Mouse (Mus musculus): Measurements from ENCODE around the gene Rab3gap2. TPM values are rescaled to one million over a fixed set of nuclear protein-coding genes. Genes with fewer than 3 reads are reported as not detected.

Rab3gap2 gene
- polyA plus RNA-seq, 1 experiment from 2014 or later, result 26.1 TPM

DNA sequence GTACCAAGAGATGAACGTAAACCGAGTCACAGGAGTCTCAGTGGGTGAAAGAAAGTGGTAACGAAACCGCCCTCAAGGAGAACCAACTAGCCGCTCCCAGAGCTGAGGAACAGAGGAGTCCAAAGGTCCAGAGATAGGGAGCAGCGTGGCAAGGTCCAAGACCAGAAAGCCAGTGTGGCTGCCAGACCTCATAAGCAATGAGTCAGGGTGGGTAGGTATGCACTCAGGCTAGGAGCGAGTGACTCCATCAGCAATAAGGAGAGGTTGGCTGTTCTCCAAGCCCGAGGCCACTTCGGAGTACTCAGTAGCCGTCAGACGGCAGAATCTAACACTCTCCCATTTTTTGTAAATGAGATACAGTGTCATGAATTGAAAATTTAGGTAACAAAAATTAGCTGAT is 78.9 kb downstream of the Rab3gap2 start:
- no peak overlapping the region for H3K4me2 ChIP-seq (ENCODE audit: low read length)
- H3K27ac ChIP-seq (ENCODE audit: low read depth), result no peak overlapping the region
- peaks cover 89% of the 10 kb centered on the region for H3K36me3 ChIP-seq (ENCODE audit: control insufficient read depth, insufficient read depth, low read length)
- H3K9ac ChIP-seq (ENCODE audit: low read length), result no peak overlapping the region
- no peak overlapping the region for H3K4me3 ChIP-seq (ENCODE audit: low read depth, low read length)
- DNase-seq (ENCODE audit: low spot score) (no peak), ATAC-seq (replicated peaks; ENCODE audit: low FRiP score, low TSS enrichment, low read depth) (peak; percentile 82)
- no peaks in the 10 kb centered on the region for H3K4me1 ChIP-seq (replicated peaks; ENCODE audit: control insufficient read depth, insufficient read depth, low read length)
- 90% methylated on average over 11 of the region's 11 CpGs for WGBS
- no peaks in the 10 kb centered on the region for H3K9me3 ChIP-seq (ENCODE audit: control insufficient read depth, low read length)
- H3K27me3 ChIP-seq (replicated peaks; ENCODE audit: control insufficient read depth, insufficient read depth, low read length), result no peaks in the 10 kb centered on the region

DNA sequence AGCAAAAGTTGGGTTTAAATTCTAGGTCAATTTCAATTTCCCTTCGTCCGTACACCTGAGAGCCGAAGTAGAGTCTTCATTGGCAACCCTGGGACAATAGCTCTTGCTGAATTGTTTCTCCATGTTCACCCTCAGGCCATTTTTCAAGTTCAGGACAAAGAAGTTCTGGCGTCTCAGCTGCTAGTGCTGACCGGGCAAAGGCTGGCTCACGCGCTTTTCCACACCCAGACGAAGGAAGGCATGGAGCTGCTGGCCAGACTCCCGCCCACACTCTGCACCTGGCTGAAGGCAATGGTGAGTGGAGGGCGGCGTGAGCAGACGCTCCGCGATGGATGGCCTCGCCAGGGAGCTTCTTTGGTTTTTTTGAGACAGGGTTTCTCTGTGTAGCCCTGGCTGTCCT is 79.3 kb downstream of the Rab3gap2 start:
- WGBS, result 95% methylated on average over 15 of the region's 15 CpGs
- H3K4me2 ChIP-seq (ENCODE audit: low read length), result no peak overlapping the region
- no peaks in the 10 kb centered on the region for H3K9me3 ChIP-seq (ENCODE audit: control insufficient read depth, low read length)
- H3K4me1 ChIP-seq (replicated peaks; ENCODE audit: control insufficient read depth, insufficient read depth, low read length), result no peaks in the 10 kb centered on the region
- H3K36me3 ChIP-seq (ENCODE audit: control insufficient read depth, insufficient read depth, low read length), result peaks cover 88% of the 10 kb centered on the region
- H3K4me3 ChIP-seq (ENCODE audit: low read depth, low read length), result no peak overlapping the region
- H3K27ac ChIP-seq (ENCODE audit: low read depth), result no peak overlapping the region
- no peaks in the 10 kb centered on the region for H3K27me3 ChIP-seq (replicated peaks; ENCODE audit: control insufficient read depth, insufficient read depth, low read length)
- H3K9ac ChIP-seq (ENCODE audit: low read length), result no peak overlapping the region
- ATAC-seq (replicated peaks; ENCODE audit: low FRiP score, low TSS enrichment, low read depth) (no peak), DNase-seq (ENCODE audit: low spot score) (no peak)

GRCm38 (mm10) chr1:185284740-185285139 is 80.8 kb downstream of the Rab3gap2 start:
- H3K4me2 ChIP-seq (ENCODE audit: low read length), result no peak overlapping the region
- WGBS, result 52% methylated on average over 4 of the region's 4 CpGs
- no peak overlapping the region for H3K9ac ChIP-seq (ENCODE audit: low read length)
- no peak overlapping the region for H3K27ac ChIP-seq (ENCODE audit: low read depth)
- H3K9me3 ChIP-seq (ENCODE audit: control insufficient read depth, low read length), result no peaks in the 10 kb centered on the region
- no peaks in the 10 kb centered on the region for H3K27me3 ChIP-seq (replicated peaks; ENCODE audit: control insufficient read depth, insufficient read depth, low read length)
- DNase-seq (ENCODE audit: low spot score) (no peak), ATAC-seq (replicated peaks; ENCODE audit: low FRiP score, low TSS enrichment, low read depth) (no peak)
- no peak overlapping the region for H3K4me3 ChIP-seq (ENCODE audit: low read depth, low read length)
- H3K4me1 ChIP-seq (replicated peaks; ENCODE audit: control insufficient read depth, insufficient read depth, low read length), result no peaks in the 10 kb centered on the region
- H3K36me3 ChIP-seq (ENCODE audit: control insufficient read depth, insufficient read depth, low read length), result peaks cover 82% of the 10 kb centered on the region

GRCm38 (mm10) chr1:185285171-185285570 is 81.3 kb downstream of the Rab3gap2 start:
- Histone ChIP-seq H3K27ac (ENCODE audit: low read depth) (no peak overlapping the region), H3K9ac (ENCODE audit: low read length) (no peak overlapping the region), H3K4me2 (ENCODE audit: low read length) (no peak overlapping the region), H3K36me3 (ENCODE audit: control insufficient read depth, insufficient read depth, low read length) (peaks cover 83% of the 10 kb centered on the region), H3K27me3 (replicated peaks; ENCODE audit: control insufficient read depth, insufficient read depth, low read length) (no peaks in the 10 kb centered on the region), H3K4me1 (replicated peaks; ENCODE audit: control insufficient read depth, insufficient read depth, low read length) (no peaks in the 10 kb centered on the region), H3K9me3 (ENCODE audit: control insufficient read depth, low read length) (no peaks in the 10 kb centered on the region), H3K4me3 (ENCODE audit: low read depth, low read length) (no peak overlapping the region)
- no peak for ATAC-seq (replicated peaks; ENCODE audit: low FRiP score, low TSS enrichment, low read depth)
- DNase-seq (ENCODE audit: low spot score), result no peak
- WGBS, result 80% methylated on average over 4 of the region's 4 CpGs

DNA sequence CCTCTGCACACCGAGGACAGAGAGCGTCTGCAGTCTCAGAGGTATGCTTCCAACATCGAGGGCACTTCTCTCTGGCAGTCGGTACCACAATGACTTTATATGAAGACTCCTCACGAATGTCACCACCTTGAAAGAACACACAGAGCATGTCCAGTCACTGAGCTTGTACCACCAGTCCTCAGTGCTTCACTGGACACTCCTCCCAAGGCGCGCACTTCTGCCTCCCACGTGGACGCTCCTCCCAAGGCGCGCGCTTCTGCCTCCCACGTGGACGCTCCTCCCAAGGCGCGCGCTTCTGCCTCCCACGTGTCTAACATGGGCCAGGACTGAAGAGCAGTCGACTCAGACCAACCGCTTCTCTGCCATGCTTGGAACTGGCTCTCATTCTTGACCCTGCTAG is 83.1 kb downstream of the Rab3gap2 start:
- 92% methylated on average over 20 of the region's 20 CpGs for WGBS
- Histone ChIP-seq H3K4me2 (ENCODE audit: low read length) (no peak overlapping the region), H3K9me3 (ENCODE audit: control insufficient read depth, low read length) (no peaks in the 10 kb centered on the region), H3K4me3 (ENCODE audit: low read depth, low read length) (no peak overlapping the region), H3K4me1 (replicated peaks; ENCODE audit: control insufficient read depth, insufficient read depth, low read length) (no peaks in the 10 kb centered on the region), H3K9ac (ENCODE audit: low read length) (no peak overlapping the region), H3K27me3 (replicated peaks; ENCODE audit: control insufficient read depth, insufficient read depth, low read length) (no peaks in the 10 kb centered on the region), H3K36me3 (ENCODE audit: control insufficient read depth, insufficient read depth, low read length) (peaks cover 91% of the 10 kb centered on the region), H3K27ac (ENCODE audit: low read depth) (no peak overlapping the region)
- ATAC-seq (replicated peaks; ENCODE audit: low FRiP score, low TSS enrichment, low read depth) (no peak), DNase-seq (ENCODE audit: low spot score) (no peak)

GRCm38 (mm10) chr1:185289231-185289630 is 85.3 kb downstream of the Rab3gap2 start:
- no peak overlapping the region for H3K9ac ChIP-seq (ENCODE audit: low read length)
- ATAC-seq (replicated peaks; ENCODE audit: low FRiP score, low TSS enrichment, low read depth) (no peak), DNase-seq (ENCODE audit: low spot score) (no peak)
- no peak overlapping the region for H3K27ac ChIP-seq (ENCODE audit: low read depth)
- WGBS, result 87% methylated on average over 5 of the region's 5 CpGs
- H3K36me3 ChIP-seq (ENCODE audit: control insufficient read depth, insufficient read depth, low read length), result peaks cover 90% of the 10 kb centered on the region
- H3K9me3 ChIP-seq (ENCODE audit: control insufficient read depth, low read length), result no peaks in the 10 kb centered on the region
- no peak overlapping the region for H3K4me2 ChIP-seq (ENCODE audit: low read length)
- H3K4me1 ChIP-seq (replicated peaks; ENCODE audit: control insufficient read depth, insufficient read depth, low read length), result no peaks in the 10 kb centered on the region
- H3K27me3 ChIP-seq (replicated peaks; ENCODE audit: control insufficient read depth, insufficient read depth, low read length), result no peaks in the 10 kb centered on the region
- H3K4me3 ChIP-seq (ENCODE audit: low read depth, low read length), result no peak overlapping the region

- H3K27me3 ChIP-seq (replicated peaks; ENCODE audit: control insufficient read depth, insufficient read depth, low read length), result no peaks in the 10 kb centered on the region
- H3K4me3 ChIP-seq (ENCODE audit: low read depth, low read length), result no peak overlapping the region
- DNase-seq (ENCODE audit: low spot score) (no peak), ATAC-seq (replicated peaks; ENCODE audit: low FRiP score, low TSS enrichment, low read depth) (no peak)
- H3K9ac ChIP-seq (ENCODE audit: low read length), result no peak overlapping the region
- no peaks in the 10 kb centered on the region for H3K4me1 ChIP-seq (replicated peaks; ENCODE audit: control insufficient read depth, insufficient read depth, low read length)
- WGBS, result 88% methylated on average over 4 of the region's 4 CpGs
- peaks cover 90% of the 10 kb centered on the region for H3K36me3 ChIP-seq (ENCODE audit: control insufficient read depth, insufficient read depth, low read length)
- no peak overlapping the region for H3K4me2 ChIP-seq (ENCODE audit: low read length)
- no peak overlapping the region for H3K27ac ChIP-seq (ENCODE audit: low read depth)
- no peaks in the 10 kb centered on the region for H3K9me3 ChIP-seq (ENCODE audit: control insufficient read depth, low read length)
Measured at GRCm38 (mm10) chr1:185291336-185291735, 87.4 kb downstream of the Rab3gap2 start.

DNA sequence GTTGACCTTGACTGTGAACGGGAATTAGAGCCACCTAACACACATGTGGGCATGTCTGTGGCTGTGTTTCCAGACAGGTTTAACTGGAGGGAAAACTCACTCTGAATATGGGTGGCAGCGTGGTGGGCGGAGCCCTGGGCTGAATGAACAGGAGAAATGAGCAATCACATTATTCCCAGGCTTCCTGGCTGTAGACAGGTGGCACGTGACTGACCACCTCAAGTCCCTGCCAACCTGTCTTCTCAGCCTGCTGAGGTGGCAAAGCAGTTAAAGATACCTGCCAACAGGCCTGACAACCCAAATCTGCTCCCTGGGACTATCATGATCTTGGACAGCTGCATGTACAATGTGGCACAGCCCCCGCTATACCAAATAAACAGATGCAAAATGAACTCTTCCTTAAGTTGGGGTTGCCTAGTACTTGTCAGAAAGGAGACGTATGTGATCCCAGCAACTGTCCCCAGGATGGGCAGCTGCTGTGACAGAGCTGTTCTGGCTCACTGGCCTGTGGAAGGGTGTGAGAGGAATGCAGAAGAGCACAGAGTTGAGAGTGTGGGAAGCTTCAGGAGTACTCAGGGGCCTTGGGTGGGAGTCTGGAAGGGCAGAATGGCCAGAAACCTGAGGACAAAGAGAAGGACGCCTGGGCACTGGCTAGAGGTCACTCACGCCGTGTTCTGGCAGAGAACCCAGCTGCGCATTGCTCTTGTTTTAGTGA is 88.9 kb downstream of the Rab3gap2 start:
- Histone ChIP-seq H3K27ac (ENCODE audit: low read depth) (no peak overlapping the region), H3K4me1 (replicated peaks; ENCODE audit: control insufficient read depth, insufficient read depth, low read length) (no peaks in the 10 kb centered on the region), H3K27me3 (replicated peaks; ENCODE audit: control insufficient read depth, insufficient read depth, low read length) (no peaks in the 10 kb centered on the region), H3K9ac (ENCODE audit: low read length) (no peak overlapping the region), H3K36me3 (ENCODE audit: control insufficient read depth, insufficient read depth, low read length) (peaks cover 90% of the 10 kb centered on the region), H3K9me3 (ENCODE audit: control insufficient read depth, low read length) (no peaks in the 10 kb centered on the region), H3K4me3 (ENCODE audit: low read depth, low read length) (no peak overlapping the region), H3K4me2 (ENCODE audit: low read length) (no peak overlapping the region)
- DNase-seq (ENCODE audit: low spot score) (no peak), ATAC-seq (replicated peaks; ENCODE audit: low FRiP score, low TSS enrichment, low read depth) (no peak)
- 90% methylated on average over 10 of the region's 10 CpGs for WGBS

DNA sequence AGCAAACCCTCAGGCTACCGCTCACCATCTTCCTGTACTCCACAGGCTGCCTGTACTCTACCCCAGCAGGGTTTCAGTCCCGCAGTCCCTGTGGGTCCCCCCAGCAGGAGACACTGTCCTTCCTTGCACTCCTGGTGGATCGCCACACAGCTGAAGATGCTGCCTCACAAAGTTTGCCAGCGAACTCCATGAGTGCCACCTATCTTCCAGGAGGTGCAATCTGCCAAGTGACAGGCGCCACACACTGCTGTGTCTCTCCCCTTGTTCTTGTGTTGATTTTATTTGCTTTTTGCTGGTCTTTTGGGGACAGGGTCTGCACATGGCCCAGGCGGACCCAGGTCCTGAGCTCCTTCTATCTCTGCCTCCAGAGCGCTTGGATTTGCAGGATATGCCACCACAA is 92.9 kb downstream of the Rab3gap2 start:
- no peaks in the 10 kb centered on the region for H3K4me1 ChIP-seq (replicated peaks; ENCODE audit: control insufficient read depth, insufficient read depth, low read length)
- H3K36me3 ChIP-seq (ENCODE audit: control insufficient read depth, insufficient read depth, low read length), result peaks cover 65% of the 10 kb centered on the region
- H3K4me3 ChIP-seq (ENCODE audit: low read depth, low read length), result no peak overlapping the region
- H3K27me3 ChIP-seq (replicated peaks; ENCODE audit: control insufficient read depth, insufficient read depth, low read length), result no peaks in the 10 kb centered on the region
- H3K4me2 ChIP-seq (ENCODE audit: low read length), result no peak overlapping the region
- no peaks in the 10 kb centered on the region for H3K9me3 ChIP-seq (ENCODE audit: control insufficient read depth, low read length)
- WGBS, result 90% methylated on average over 7 of the region's 7 CpGs
- ATAC-seq (replicated peaks; ENCODE audit: low FRiP score, low TSS enrichment, low read depth) (no peak), DNase-seq (ENCODE audit: low spot score) (no peak)
- no peak overlapping the region for H3K27ac ChIP-seq (ENCODE audit: low read depth)
- no peak overlapping the region for H3K9ac ChIP-seq (ENCODE audit: low read length)
